Mouse (Mus musculus) fibroblast of lung, adult 2 months (primary cell): ENCODE measurements around the gene Hspa1b.

ENCODE experiments used
- DNase-seq: peaks from one replicate; pipeline ENCODE4 v3.0.0-alpha.2; 2011; ENCODE audit warnings: low read depth

The Hspa1b gene

GRCm38 (mm10) chr17:34928841-34929240 is 30.2 kb downstream of the Hspa1b start:
- DNase-seq = no peak

GRCm38 (mm10) chr17:34927306-34928019 is 31.6 kb downstream of the Hspa1b start:
- no peak for DNase-seq

DNA sequence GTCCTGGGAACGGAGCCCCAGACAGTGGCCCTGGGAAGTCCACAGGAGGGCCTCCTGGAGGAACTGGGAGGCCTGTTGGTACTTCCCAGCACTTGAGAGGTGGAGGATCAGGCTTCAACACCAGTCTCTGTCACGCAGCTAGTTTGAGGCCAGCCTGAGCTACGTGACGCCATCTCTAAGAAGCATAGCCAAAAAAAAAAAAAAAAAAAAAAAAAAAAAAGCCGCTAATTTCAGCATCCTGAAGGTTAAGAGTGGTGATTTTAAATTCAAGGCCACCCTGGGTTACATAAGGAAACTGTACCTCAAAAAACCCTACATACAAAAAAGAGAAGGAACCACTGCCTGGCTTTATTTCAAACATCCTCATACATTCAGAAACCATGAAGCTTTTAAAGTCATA is 34.8 kb downstream of the Hspa1b start:
- DNase-seq = no peak

DNA sequence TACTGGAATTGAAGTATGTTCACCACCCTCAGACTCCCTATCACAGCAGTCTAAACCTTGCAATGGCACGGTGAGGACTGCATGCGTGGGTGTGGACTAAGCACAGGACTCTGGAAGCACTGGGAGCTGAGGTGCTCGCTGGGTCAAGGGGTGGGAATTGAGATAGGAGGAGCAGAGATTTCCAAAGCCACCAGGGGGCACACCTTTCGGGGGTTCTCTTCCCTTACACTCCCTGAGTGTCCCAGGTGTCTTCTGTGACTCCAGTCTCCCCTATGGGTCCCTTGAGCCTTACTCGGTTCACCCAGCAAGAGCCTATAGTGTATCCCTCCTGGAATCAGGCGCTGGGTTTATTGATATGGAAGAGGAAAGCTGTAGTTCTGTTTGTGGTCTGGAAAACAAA is 36.1 kb downstream of the Hspa1b start:
- no peak for DNase-seq

GRCm38 (mm10) chr17:34917188-34917587 is 41.9 kb downstream of the Hspa1b start:
- DNase-seq = no peak

- DNase-seq = no peak
Observed at GRCm38 (mm10) chr17:34916316-34916715, 42.7 kb downstream of the Hspa1b start.

DNA sequence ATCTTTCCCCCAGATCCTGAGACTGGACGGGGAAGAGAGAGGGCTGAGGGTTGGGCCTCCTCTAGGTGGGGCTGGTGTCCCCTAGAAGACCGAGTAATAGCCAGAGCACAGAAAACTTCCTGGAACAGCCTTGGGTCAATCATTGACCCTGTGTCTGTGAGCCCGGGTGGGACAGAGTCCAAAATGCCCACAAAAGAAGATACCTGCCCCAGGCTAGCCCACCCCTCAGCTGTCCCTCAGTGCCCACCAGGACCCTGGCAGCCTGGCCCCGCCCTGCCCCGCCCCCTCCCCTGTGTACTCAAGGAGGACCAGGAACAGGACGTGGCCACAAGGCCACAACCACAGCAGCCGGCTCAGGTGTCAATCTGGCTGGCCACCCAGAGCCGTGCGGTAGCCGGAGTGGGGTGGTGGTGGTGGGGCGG is 43.6 kb downstream of the Hspa1b start:
- no peak for DNase-seq

- no peak for DNase-seq
Observed at GRCm38 (mm10) chr17:34913930-34914665, 44.9 kb downstream of the Hspa1b start, which contains the start of gene Slc44a4. TSS of gene Slc44a4 (plus strand) at chr17:34914466.

- no peak for DNase-seq
Observed at GRCm38 (mm10) chr17:34911945-34912351, 47.1 kb downstream of the Hspa1b start.

DNA sequence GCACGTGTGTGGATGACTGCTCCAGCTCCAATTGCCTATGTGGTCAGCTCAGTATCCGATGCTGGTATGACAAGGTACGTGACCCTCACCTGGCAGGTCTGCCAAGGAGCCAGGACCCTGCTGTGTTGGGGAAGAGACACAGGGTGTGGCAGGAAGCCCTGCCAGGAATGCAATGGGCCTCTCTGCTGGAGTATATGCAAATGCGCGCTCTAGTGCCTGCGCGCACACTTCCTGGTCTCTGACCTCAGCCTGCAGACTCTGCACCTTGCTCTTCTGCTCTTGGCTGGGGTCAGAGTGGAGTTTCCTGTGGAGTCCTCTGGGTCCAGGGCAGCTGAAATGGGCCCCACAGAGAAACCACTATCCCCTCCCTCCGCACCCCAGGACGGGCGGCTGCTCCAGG is 48.1 kb downstream of the Hspa1b start:
- no peak for DNase-seq
